Mouse (Mus musculus) limb, embryonic 14.5 days (tissue): ENCODE measurements at regions not wholly inside any gene's neighbourhood (a gene's known extent, or its start where the extent isn't known, plus 50 kb on each side); places are given as distances from the start of the nearest gene placed in this dataset.

ENCODE experiments used
- ATAC-seq: fragments of 200-750 bp; cut with Nextera tagmentation; 2 replicates; pipeline ENCODE4 v1.8.0; 2017; ENCODE audit warnings: low read depth, moderate number of reproducible peaks, moderate TSS enrichment; ENCODE audit not compliant: low FRiP score
- DNase-seq: peaks from one replicate; pipeline ENCODE4 v3.0.0-alpha.2; 2015; ENCODE audit warnings: low spot score
- H3K27ac ChIP-seq: fragments of 300-500 bp; sonication (generic); replicated peaks from 2 replicates; pipeline ENCODE4 v1.5.1; 2014; ENCODE audit warnings: low read depth, mild to moderate bottlenecking, low read length, moderate library complexity, mixed read lengths
- H3K27me3 ChIP-seq: fragments of 300-500 bp; sonication (generic); 2 replicates; pipeline ENCODE4 v1.6.1; 2014; ENCODE audit warnings: low read length, mixed read lengths; ENCODE audit not compliant: control insufficient read depth, insufficient read depth
- H3K36me3 ChIP-seq: fragments of 300-500 bp; sonication (generic); 2 replicates; pipeline ENCODE4 v1.6.1; 2014; ENCODE audit warnings: mild to moderate bottlenecking, low read length, moderate library complexity, mixed read lengths; ENCODE audit not compliant: control insufficient read depth, insufficient read depth
- H3K4me1 ChIP-seq: fragments of 300-500 bp; sonication (generic); 2 replicates; pipeline ENCODE4 v1.6.1; 2014; ENCODE audit warnings: antibody characterized with exemption, low read length, mixed read lengths; ENCODE audit not compliant: control insufficient read depth, insufficient read depth
- H3K4me2 ChIP-seq: fragments of 300-500 bp; sonication (generic); replicated peaks from 2 replicates; pipeline ENCODE4 v1.6.1; 2014; ENCODE audit warnings: low read depth, mild to moderate bottlenecking, low read length, moderate library complexity; ENCODE audit not compliant: severe bottlenecking
- H3K4me3 ChIP-seq: fragments of 300-500 bp; sonication (generic); replicated peaks from 2 replicates; pipeline ENCODE4 v1.5.1; 2014; ENCODE audit warnings: low read length
- H3K9ac ChIP-seq: fragments of 300-500 bp; sonication (generic); 2 replicates; pipeline ENCODE4 v1.6.1; 2014; ENCODE audit warnings: mild to moderate bottlenecking, low read depth, low read length, moderate library complexity; ENCODE audit not compliant: severe bottlenecking
- H3K9me3 ChIP-seq: fragments of 300-500 bp; sonication (generic); 2 replicates; pipeline ENCODE4 v1.6.1; 2016; ENCODE audit warnings: low read length; ENCODE audit not compliant: control insufficient read depth
- POLR2A ChIP-seq: fragments of 200-500 bp; IDR thresholded peaks from 2 replicates; pipeline ENCODE4 v1.8.0; 2012; ENCODE audit warnings: inconsistent platforms, mild to moderate bottlenecking, moderate library complexity, borderline replicate concordance; ENCODE audit not compliant: insufficient read depth, insufficient read length; ENCODE audit errors: extremely low read depth
- WGBS: fragments of 180-500 bp; shearing (Covaris S2); extraction: QIAGEN DNeasy Blood & Tissue Kit; methylation state at CpG from one replicate; pipeline ENCODE4 v1.1.7; 2014; 5-methylcytosine and 5-hydroxymethylcytosine counted together

GRCm38 (mm10) chr8:127680205-127680604, 616.5 kb downstream of the Pard3 start:
- Histone ChIP-seq H3K4me1 (no peaks in the 10 kb centered on the region), H3K27ac (no peak overlapping the region), H3K27me3 (no peaks in the 10 kb centered on the region), H3K9ac (no peak overlapping the region), H3K4me2 (no peak overlapping the region), H3K9me3 (no peaks in the 10 kb centered on the region), H3K4me3 (no peak overlapping the region), H3K36me3 (no peaks in the 10 kb centered on the region)
- WGBS = 77% methylated on average over 3 of the region's 3 CpGs
- no peak for TF ChIP-seq POLR2A
- ATAC-seq (no peak), DNase-seq (no peak)

- Histone ChIP-seq H3K36me3 (no peaks in the 10 kb centered on the region), H3K4me3 (no peak overlapping the region), H3K27me3 (no peaks in the 10 kb centered on the region), H3K9ac (no peak overlapping the region), H3K4me1 (no peaks in the 10 kb centered on the region), H3K9me3 (no peaks in the 10 kb centered on the region), H3K27ac (no peak overlapping the region), H3K4me2 (no peak overlapping the region)
- DNase-seq = no peak
- no peak for ATAC-seq
- WGBS = 60% methylated on average over 5 of the region's 5 CpGs
- no peak for TF ChIP-seq POLR2A
Observed at GRCm38 (mm10) chr8:127684213-127684612, 620.5 kb downstream of the Pard3 start.

- H3K4me3 ChIP-seq = no peak overlapping the region
- no peak overlapping the region for H3K4me2 ChIP-seq
- no peaks in the 10 kb centered on the region for H3K27me3 ChIP-seq
- DNase-seq (no peak), ATAC-seq (no peak)
- no peaks in the 10 kb centered on the region for H3K9me3 ChIP-seq
- H3K4me1 ChIP-seq = no peaks in the 10 kb centered on the region
- no peak overlapping the region for H3K9ac ChIP-seq
- TF ChIP-seq POLR2A = no peak
- WGBS = 86% methylated on average over 4 of the region's 4 CpGs
- no peaks in the 10 kb centered on the region for H3K36me3 ChIP-seq
- H3K27ac ChIP-seq = no peak overlapping the region
Observed at GRCm38 (mm10) chr8:127690792-127691191, 627.1 kb downstream of the Pard3 start.

- 94% methylated on average over 4 of the region's 4 CpGs for WGBS
Observed at GRCm38 (mm10) chr8:127698404-127698803, 634.7 kb downstream of the Pard3 start.

GRCm38 (mm10) chr8:127704406-127704805, 640.7 kb downstream of the Pard3 start:
- H3K4me1 ChIP-seq = peaks cover 6% of the 10 kb centered on the region; the same call in 1 of the 2 replicates
- no peak for ATAC-seq
- TF ChIP-seq POLR2A = no peak

More at GRCm38 (mm10) chr8:127698404-127698803, 634.7 kb downstream of the Pard3 start:
- no peak overlapping the region for H3K4me3 ChIP-seq
- no peaks in the 10 kb centered on the region for H3K27me3 ChIP-seq
- no peaks in the 10 kb centered on the region for H3K36me3 ChIP-seq
- H3K9ac ChIP-seq = no peak overlapping the region
- no peak for TF ChIP-seq POLR2A
- H3K27ac ChIP-seq = no peak overlapping the region
- H3K4me2 ChIP-seq = no peak overlapping the region
- H3K4me1 ChIP-seq = no peaks in the 10 kb centered on the region
- no peaks in the 10 kb centered on the region for H3K9me3 ChIP-seq
- DNase-seq (no peak), ATAC-seq (no peak)

GRCm38 (mm10) chr8:127706051-127706835, 642.5 kb downstream of the Pard3 start:
- H3K4me3 ChIP-seq = no peak overlapping the region
- no peak overlapping the region for H3K9ac ChIP-seq
- peaks cover 6% of the 10 kb centered on the region; the same call in 1 of the 2 replicates for H3K4me1 ChIP-seq
- DNase-seq (peak; percentile 43), ATAC-seq (no peak; the same call in 1 of the 2 replicates)
- no peaks in the 10 kb centered on the region for H3K36me3 ChIP-seq
- no peaks in the 10 kb centered on the region for H3K27me3 ChIP-seq
- WGBS = 50% methylated on average over 16 of the region's 16 CpGs
- H3K9me3 ChIP-seq = no peaks in the 10 kb centered on the region
- TF ChIP-seq POLR2A = no peak
- H3K4me2 ChIP-seq = no peak overlapping the region
- no peak overlapping the region for H3K27ac ChIP-seq

More at GRCm38 (mm10) chr8:127704406-127704805, 640.7 kb downstream of the Pard3 start:
- no peak for DNase-seq
- 24% methylated on average over 4 of the region's 4 CpGs for WGBS
- no peak overlapping the region for H3K27ac ChIP-seq
- no peaks in the 10 kb centered on the region for H3K36me3 ChIP-seq
- no peaks in the 10 kb centered on the region for H3K27me3 ChIP-seq
- no peak overlapping the region for H3K9ac ChIP-seq
- no peaks in the 10 kb centered on the region for H3K9me3 ChIP-seq
- H3K4me2 ChIP-seq = no peak overlapping the region
- H3K4me3 ChIP-seq = no peak overlapping the region
